ENCODE assay signal across 31 mouse cellular contexts in the genomic region with DNA sequence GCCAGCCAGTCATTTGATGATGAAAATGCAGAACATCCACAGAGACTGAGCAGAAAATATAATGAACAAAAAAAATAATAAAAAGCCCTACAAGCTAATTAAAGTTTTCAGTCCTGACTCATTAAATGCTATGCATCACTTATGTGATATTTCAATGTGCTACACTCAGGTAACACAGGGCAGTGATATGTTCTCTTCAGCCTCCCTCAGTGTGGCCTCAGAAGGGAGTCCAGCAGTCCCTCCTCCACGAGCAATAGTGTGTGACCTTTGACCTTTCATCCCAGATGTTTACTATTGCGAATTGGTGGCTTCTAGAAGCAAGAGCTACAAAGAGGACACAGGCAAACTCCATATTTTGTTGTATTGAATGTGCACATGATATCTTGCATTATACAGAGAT.
DNase-seq lines count a peak whose midpoint lies in the region; ATAC-seq and TF ChIP-seq lines count a peak whose summit lies in the region.
"Had no signal": no experiment of that assay in that cellular context is flagged by ENCODE, and none has a peak within 500 bp of the region (broad histone marks: within the 10 kb centered on the region; RNA-seq: fewer than 3 reads in every experiment).

No protein-coding gene starts in this region.

- no peak for ATAC-seq in liver, embryonic 11.5 days (replicated peaks; ENCODE audit: low FRiP score)
- 0 out of 2 replicates have a peak, but pooled peaks have one; percentile 56 for ATAC-seq in midbrain, embryonic 13.5 days
- ATAC-seq: activated CD4-positive, CD25-positive, alpha-beta regulatory T cell, adult 4 months; CD4-positive, CD25-positive, alpha-beta regulatory T cell, adult 4 months; forebrain, embryonic 14.5 days; forebrain, embryonic 16.5 days; Patski had no signal

- H3K27ac ChIP-seq in liver, adult 2 months (replicated peaks; ENCODE audit: insufficient read depth, low read depth, low read length): no peak overlapping the region
- H3K27ac ChIP-seq in liver, embryonic 11.5 days (ENCODE audit: low read depth, low read length): no peak overlapping the region
- H3K27ac ChIP-seq in midbrain, embryonic 13.5 days: no peak overlapping the region; the same call in 1 of the 2 replicates
- H3K27ac ChIP-seq in midbrain, embryonic 10.5 days (replicated peaks): no peak overlapping the region
- H3K27ac ChIP-seq: embryonic facial prominence, embryonic 13.5 days; embryonic facial prominence, embryonic 15.5 days; forebrain, embryonic 10.5 days; forebrain, embryonic 12.5 days had no signal

- no peaks in the 10 kb centered on the region for H3K79me2 ChIP-seq in liver, adult 2 months (ENCODE audit: control insufficient read depth, insufficient read depth, low read length)

- no peaks in the 10 kb centered on the region for H3K9me3 ChIP-seq in liver, embryonic 11.5 days (ENCODE audit: control insufficient read depth, low read length)
- no peaks in the 10 kb centered on the region for H3K9me3 ChIP-seq in midbrain, embryonic 13.5 days
- no peaks in the 10 kb centered on the region for H3K9me3 ChIP-seq in midbrain, embryonic 10.5 days (replicated peaks)
- H3K9me3 ChIP-seq: embryonic facial prominence, embryonic 13.5 days; embryonic facial prominence, embryonic 15.5 days; forebrain, embryonic 10.5 days; forebrain, embryonic 12.5 days had no signal

- H3K27me3 ChIP-seq in liver, adult 2 months (ENCODE audit: control insufficient read depth, insufficient read depth, low read length): no peaks in the 10 kb centered on the region
- no peaks in the 10 kb centered on the region for H3K27me3 ChIP-seq in liver, embryonic 11.5 days (replicated peaks; ENCODE audit: control insufficient read depth, insufficient read depth, low read length)
- no peaks in the 10 kb centered on the region for H3K27me3 ChIP-seq in midbrain, embryonic 13.5 days
- no peaks in the 10 kb centered on the region for H3K27me3 ChIP-seq in midbrain, embryonic 10.5 days (ENCODE audit: low read depth, poor library complexity, severe bottlenecking)
- H3K27me3 ChIP-seq: CH12.LX; embryonic facial prominence, embryonic 13.5 days; embryonic facial prominence, embryonic 15.5 days; forebrain, embryonic 12.5 days had no signal

- DNase-seq in embryo, embryonic 10 days (ENCODE audit: low spot score): peak; percentile 21
- no peak for DNase-seq in embryo, embryonic 10.5 days (ENCODE audit: low spot score)
- DNase-seq in liver, adult 2 months (ENCODE audit: extremely low read depth, low read depth, low spot score): peak; percentile 1
- DNase-seq in liver, embryonic 11.5 days (ENCODE audit: low spot score): no peak
- DNase-seq in midbrain, embryonic 10.5 days (ENCODE audit: low spot score): no peak
- peak; percentile 7 for DNase-seq in brain, adult 2 months (ENCODE audit: low read depth, low spot score)
- DNase-seq in lung, postnatal 4 days: no peak
- DNase-seq: adrenal gland, adult 8-10 months; adrenal gland, postnatal 14 days; adrenal gland, postnatal 36 days; B cell, adult 2 months; cerebellum, adult 11 months; cerebellum, adult 18-20 months; cerebellum, adult 8-10 months; cerebellum, adult 9-11 months; cerebellum, postnatal 14 days; cerebellum, postnatal 36 days; embryo, embryonic 11 days had no signal

- no peak overlapping the region for H3K4me2 ChIP-seq in liver, embryonic 11.5 days
- no peak overlapping the region for H3K4me2 ChIP-seq in midbrain, embryonic 13.5 days (replicated peaks)
- H3K4me2 ChIP-seq: embryonic facial prominence, embryonic 13.5 days; embryonic facial prominence, embryonic 15.5 days; forebrain, embryonic 12.5 days had no signal

- no peak for TF ChIP-seq CTCF in liver, adult 2 months (IDR thresholded peaks at IDR 0.05; ENCODE audit: low read depth, low read length)

- H3K4me1 ChIP-seq in liver, adult 2 months (ENCODE audit: control insufficient read depth, insufficient read depth, low read length): no peaks in the 10 kb centered on the region
- no peaks in the 10 kb centered on the region for H3K4me1 ChIP-seq in liver, embryonic 11.5 days (replicated peaks; ENCODE audit: control insufficient read depth, insufficient read depth, low read length)
- no peaks in the 10 kb centered on the region for H3K4me1 ChIP-seq in midbrain, embryonic 13.5 days (replicated peaks)
- no peaks in the 10 kb centered on the region for H3K4me1 ChIP-seq in midbrain, embryonic 10.5 days
- H3K4me1 ChIP-seq: embryonic facial prominence, embryonic 13.5 days; embryonic facial prominence, embryonic 15.5 days; forebrain, embryonic 10.5 days had no signal

- no peak for TF ChIP-seq POLR2A in liver, adult 2 months (IDR thresholded peaks at IDR 0.05; ENCODE audit: extremely low read depth, insufficient read depth, low read length)

- H3K9ac ChIP-seq in liver, adult 2 months (ENCODE audit: low read depth, low read length): no peak overlapping the region
- H3K9ac ChIP-seq in liver, embryonic 11.5 days (ENCODE audit: low read depth, low read length): no peak overlapping the region
- no peak overlapping the region for H3K9ac ChIP-seq in midbrain, embryonic 13.5 days (replicated peaks)
- H3K9ac ChIP-seq: embryonic facial prominence, embryonic 13.5 days; embryonic facial prominence, embryonic 15.5 days; forebrain, embryonic 12.5 days had no signal

- WGBS in liver, adult 2 months: 13% methylated on average over 2 of the region's 2 CpGs
- WGBS in liver, embryonic 11.5 days: 40% methylated on average over 2 of the region's 2 CpGs
- 45% methylated on average over 2 of the region's 2 CpGs for WGBS in midbrain, embryonic 13.5 days
- 56% methylated on average over 2 of the region's 2 CpGs for WGBS in midbrain, embryonic 10.5 days

- H3K4me3 ChIP-seq in liver, adult 2 months (ENCODE audit: insufficient read depth, low read depth, low read length): no peak overlapping the region
- no peak overlapping the region for H3K4me3 ChIP-seq in liver, embryonic 11.5 days (ENCODE audit: low read depth, low read length)
- no peak overlapping the region for H3K4me3 ChIP-seq in midbrain, embryonic 13.5 days (replicated peaks)
- H3K4me3 ChIP-seq in midbrain, embryonic 10.5 days: no peak overlapping the region
- H3K4me3 ChIP-seq: embryonic facial prominence, embryonic 13.5 days; embryonic facial prominence, embryonic 15.5 days; erythroblast, embryonic 14.5 days; forebrain, embryonic 10.5 days; forebrain, embryonic 12.5 days had no signal

- no peaks in the 10 kb centered on the region for H3K36me3 ChIP-seq in liver, adult 2 months (ENCODE audit: control insufficient read depth, insufficient read depth, low read length)
- no peaks in the 10 kb centered on the region for H3K36me3 ChIP-seq in liver, embryonic 11.5 days (ENCODE audit: control insufficient read depth, insufficient read depth, low read length)
- H3K36me3 ChIP-seq in midbrain, embryonic 13.5 days: no peaks in the 10 kb centered on the region
- no peaks in the 10 kb centered on the region for H3K36me3 ChIP-seq in midbrain, embryonic 10.5 days
- H3K36me3 ChIP-seq: embryonic facial prominence, embryonic 13.5 days; embryonic facial prominence, embryonic 15.5 days; forebrain, embryonic 10.5 days; forebrain, embryonic 12.5 days; G1E had no signal

Comparison
In these comparisons a context has a peak if more than half of its experiments do, and no peak if none do; other contexts are left out.
1. DNase-seq: peak in embryo, embryonic 10 days (single experiment), liver, adult 2 months (single experiment) and brain, adult 2 months (single experiment); none in embryo, embryonic 10.5 days (single experiment), liver, embryonic 11.5 days (single experiment), midbrain, embryonic 10.5 days (single experiment) and lung, postnatal 4 days (0 of 2).